Mouse (Mus musculus) heart, postnatal 0 days (tissue): ENCODE data around the gene Ubxn10.

ENCODE experiments used
- CTCF ChIP-seq: IDR thresholded peaks from 2 replicates; pipeline ENCODE4 v1.5.1; 2016; ENCODE audit warnings: antibody characterized with exemption, control low read depth, low read depth
- EP300 ChIP-seq: IDR thresholded peaks from 2 replicates; pipeline ENCODE4 v1.6.1; 2016; ENCODE audit warnings: antibody characterized with exemption, low read depth

DNA sequence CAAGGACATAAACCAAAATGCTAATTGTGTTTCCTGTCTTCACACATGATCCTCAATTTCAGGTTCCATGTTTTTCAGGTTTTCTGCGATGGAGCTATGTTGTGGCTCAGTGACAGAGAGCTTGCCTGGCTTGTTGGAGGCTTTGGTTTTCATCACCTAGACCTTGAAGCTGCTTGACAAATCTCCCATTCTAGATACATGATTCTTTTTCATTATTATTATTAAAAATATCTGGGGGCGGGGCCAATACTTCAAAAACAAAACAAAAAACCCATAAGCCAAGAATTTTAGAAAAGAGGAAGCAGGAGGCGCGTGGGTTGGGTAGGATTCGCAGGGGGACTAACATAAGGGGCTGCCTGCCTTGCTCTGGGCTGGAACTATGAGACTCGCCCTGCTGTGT, 38.5 kb upstream of the Ubxn10 start, which contains the start of gene Pla2g2d:
- TF ChIP-seq CTCF (no peak), EP300 (no peak)
